Mouse (Mus musculus) limb, embryonic 15.5 days (tissue): ENCODE results near the gene Gm20388. TPM values are rescaled to one million over a fixed set of nuclear protein-coding genes. Genes with fewer than 3 reads are reported as not detected.
A peak's percentile ranks its signal among the peaks of the same experiment; 100 is the strongest.

Experiments
- ATAC-seq: fragments of 200-750 bp; cut with Nextera tagmentation; 2 replicates; pipeline ENCODE4 v1.8.0; 2017; ENCODE audit warnings: low read depth, moderate TSS enrichment; ENCODE audit not compliant: insufficient number of reproducible peaks, low FRiP score, low TSS enrichment
- H3K27ac ChIP-seq: fragments of 300-500 bp; sonication (generic); 2 replicates; pipeline ENCODE4 v1.5.1; 2015; ENCODE audit warnings: moderate library complexity, mild to moderate bottlenecking, inconsistent platforms
- H3K27me3 ChIP-seq: fragments of 300-500 bp; sonication (generic); 2 replicates; pipeline ENCODE4 v1.6.1; 2015; ENCODE audit warnings: inconsistent platforms
- H3K36me3 ChIP-seq: fragments of 300-500 bp; sonication (generic); 2 replicates; pipeline ENCODE4 v1.6.1; 2015; ENCODE audit warnings: inconsistent platforms
- H3K4me1 ChIP-seq: fragments of 300-500 bp; sonication (generic); 2 replicates; pipeline ENCODE4 v1.6.1; 2015; ENCODE audit warnings: inconsistent platforms
- H3K4me2 ChIP-seq: fragments of 300-500 bp; sonication (generic); 2 replicates; pipeline ENCODE4 v1.6.1; 2015; ENCODE audit warnings: mild to moderate bottlenecking, inconsistent platforms
- H3K4me3 ChIP-seq: fragments of 300-500 bp; sonication (generic); 2 replicates; pipeline ENCODE4 v1.5.1; 2015; ENCODE audit warnings: mild to moderate bottlenecking, inconsistent platforms
- H3K9ac ChIP-seq: fragments of 300-500 bp; sonication (generic); 2 replicates; pipeline ENCODE4 v1.6.1; 2015; ENCODE audit warnings: inconsistent platforms
- H3K9me3 ChIP-seq: fragments of 300-500 bp; sonication (generic); 2 replicates; pipeline ENCODE4 v1.6.1; 2016; ENCODE audit warnings: inconsistent platforms
- WGBS: fragments of 180-500 bp; shearing (Covaris S2); methylation state at CpG from one replicate; pipeline ENCODE4 v1.1.7; 2015; 5-methylcytosine and 5-hydroxymethylcytosine counted together
- polyA plus RNA-seq: library from polyadenylated mRNA; unstranded; fragments of >200 nt; fragmentation: Nextera tagmentation; extraction: Ambion mirVana; gene quantifications from 2 replicates; pipeline ENCODE4 v1.2.1, GENCODE M21; 2015

The Gm20388 gene
- polyA plus RNA-seq, 1 experiment from 2014 or later = 4.9 TPM

DNA sequence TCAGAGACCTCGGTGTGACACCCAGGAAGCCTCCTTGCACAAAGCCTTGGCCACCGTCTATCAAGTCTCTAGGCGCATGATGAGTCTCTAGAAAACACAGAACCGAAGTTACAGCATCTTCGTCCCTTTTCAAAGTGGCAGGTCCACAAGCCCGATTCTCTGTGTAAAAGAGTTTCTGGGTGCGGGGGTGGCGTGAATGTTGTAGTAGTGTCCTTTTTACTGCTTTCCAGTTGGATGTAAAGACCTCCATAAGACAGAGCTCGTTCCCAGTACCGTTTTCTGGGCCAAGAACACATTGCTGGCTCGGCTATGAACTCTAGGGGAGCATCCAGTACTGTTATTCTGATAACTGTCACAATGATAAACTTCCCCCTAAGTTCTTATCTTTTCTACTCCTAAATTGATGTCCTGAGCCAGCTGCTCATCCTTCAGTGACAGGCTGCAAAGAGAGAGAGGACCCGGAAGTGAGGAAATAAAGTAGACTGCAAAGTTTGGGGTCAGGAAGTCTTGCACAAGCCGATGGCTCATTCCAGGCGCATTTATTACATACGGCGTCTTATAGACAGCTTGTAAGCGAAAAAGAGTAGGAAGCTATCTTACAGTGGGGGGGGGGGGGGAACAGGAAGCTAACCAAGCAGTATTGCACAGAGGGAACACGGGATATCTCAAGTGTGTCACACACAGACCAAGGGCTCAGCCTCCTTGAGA is 1614.6 kb downstream of the Gm20388 start:
- Histone ChIP-seq H3K36me3 (no peaks in the 10 kb centered on the region), H3K9me3 (no peaks in the 10 kb centered on the region), H3K4me1 (peaks cover 17% of the 10 kb centered on the region), H3K27ac (no peak overlapping the region), H3K4me3 (no peak overlapping the region), H3K4me2 (no peak overlapping the region), H3K9ac (no peak overlapping the region), H3K27me3 (no peaks in the 10 kb centered on the region)
- WGBS = 79% methylated on average over 18 of the region's 18 CpGs
- ATAC-seq = no peak

DNA sequence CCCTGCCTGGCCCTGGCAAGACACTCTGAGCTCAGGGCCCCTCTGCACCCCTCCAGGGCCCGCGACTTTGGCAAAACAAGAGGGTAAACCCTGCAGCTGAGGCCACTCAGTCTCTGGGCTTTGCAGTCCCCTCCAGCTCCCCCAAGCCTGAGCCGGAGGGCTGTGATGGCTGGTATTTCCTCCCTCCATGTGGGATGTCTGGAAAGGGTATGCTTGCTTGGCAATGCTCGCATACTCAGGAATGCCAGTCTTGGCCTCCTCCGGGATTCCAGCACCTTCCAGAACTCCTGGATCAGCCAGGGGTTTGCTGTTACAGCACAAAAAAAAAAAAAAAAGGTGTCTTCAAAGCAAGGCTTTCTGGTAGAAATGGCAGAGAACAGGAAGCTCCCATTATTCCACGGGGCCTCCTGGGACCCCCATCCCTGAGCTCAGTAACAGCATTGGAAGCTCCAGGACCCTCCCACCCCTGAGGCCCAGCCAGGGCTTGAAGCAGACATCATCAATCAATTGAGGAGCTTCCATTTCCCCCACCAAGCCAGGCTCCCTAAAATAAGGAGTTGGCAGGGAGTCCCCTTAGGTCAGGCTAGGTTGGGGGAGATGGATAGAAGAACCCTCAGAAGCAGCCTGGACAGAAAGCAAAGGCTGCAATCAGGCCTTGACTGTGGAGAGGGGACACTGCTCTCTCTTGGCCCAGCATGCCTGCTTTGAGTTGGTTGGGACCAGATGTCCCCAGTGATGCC is 1616.3 kb downstream of the Gm20388 start:
- 38% methylated on average over 6 of the region's 6 CpGs for WGBS
- no peak overlapping the region for H3K4me3 ChIP-seq

DNA sequence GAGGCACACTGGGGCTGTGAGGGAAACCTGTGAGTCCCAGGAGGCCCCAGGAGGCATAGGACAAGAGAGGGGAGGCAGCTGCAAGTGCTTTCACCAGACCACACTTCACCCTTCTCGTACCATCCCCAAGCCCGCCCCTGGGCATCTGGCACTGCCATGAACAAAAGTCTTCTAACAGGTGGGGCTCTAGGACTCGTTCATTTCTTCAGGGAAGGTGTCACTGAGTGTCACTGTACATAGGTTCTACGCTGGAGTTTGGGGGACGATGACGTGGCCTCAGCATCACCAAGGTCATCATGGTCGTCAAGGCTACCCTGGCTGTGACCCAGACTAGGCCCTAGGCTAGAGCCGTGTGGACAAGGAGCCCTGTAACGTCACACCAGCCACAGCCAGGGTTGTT is 1617.1 kb downstream of the Gm20388 start:
- H3K4me1 ChIP-seq = peaks cover 17% of the 10 kb centered on the region
- 82% methylated on average over 9 of the region's 9 CpGs for whole genome bisulfite sequencing
- H3K9me3 ChIP-seq = no peaks in the 10 kb centered on the region
- no peak overlapping the region for H3K4me3 ChIP-seq
- H3K27ac ChIP-seq = no peak overlapping the region
- peaks cover 13% of the 10 kb centered on the region; the same call in 1 of the 2 replicates for H3K27me3 ChIP-seq
- no peaks in the 10 kb centered on the region for H3K36me3 ChIP-seq
- H3K4me2 ChIP-seq = no peak overlapping the region
- no peak for ATAC-seq
- no peak overlapping the region for H3K9ac ChIP-seq

More for the DNA sequence above, 1616.3 kb downstream of the Gm20388 start:
- no peaks in the 10 kb centered on the region for H3K36me3 ChIP-seq
- peak; percentile 68; the same call in 1 of the 2 replicates for ATAC-seq
- peaks cover 12% of the 10 kb centered on the region; the same call in 1 of the 2 replicates for H3K27me3 ChIP-seq
- no peak overlapping the region for H3K9ac ChIP-seq
- H3K27ac ChIP-seq = peak overlapping the region; percentile 74
- no peaks in the 10 kb centered on the region for H3K9me3 ChIP-seq
- H3K4me1 ChIP-seq = peaks cover 17% of the 10 kb centered on the region
- H3K4me2 ChIP-seq = no peak overlapping the region

DNA sequence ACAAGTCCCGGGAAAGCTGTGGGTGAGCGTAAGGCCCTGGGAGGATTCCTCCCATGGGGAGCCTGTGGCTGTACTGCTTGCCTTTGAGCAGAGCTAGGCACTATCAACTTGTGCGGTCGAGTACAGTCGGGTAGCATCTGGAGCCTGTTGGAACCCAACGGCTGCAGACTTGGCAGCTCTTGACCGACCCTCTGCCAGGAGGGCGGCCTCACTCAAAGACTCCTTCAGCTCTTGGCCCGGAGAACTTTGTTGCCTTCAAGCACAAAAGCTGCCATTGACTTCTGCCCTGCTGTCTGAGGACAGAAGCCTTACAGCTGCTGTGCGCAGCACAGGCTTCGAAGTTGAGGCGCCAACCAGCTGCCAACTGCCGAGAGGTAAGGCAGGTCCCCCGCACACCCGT is 1618.1 kb downstream of the Gm20388 start:
- Histone ChIP-seq H3K4me3 (no peak overlapping the region), H3K27me3 (peaks cover 13% of the 10 kb centered on the region; the same call in 1 of the 2 replicates), H3K27ac (no peak overlapping the region), H3K36me3 (no peaks in the 10 kb centered on the region), H3K4me1 (peaks cover 17% of the 10 kb centered on the region), H3K9me3 (no peaks in the 10 kb centered on the region), H3K4me2 (no peak overlapping the region), H3K9ac (no peak overlapping the region)
- 75% methylated on average over 15 of the region's 15 CpGs for WGBS
- ATAC-seq = no peak

DNA sequence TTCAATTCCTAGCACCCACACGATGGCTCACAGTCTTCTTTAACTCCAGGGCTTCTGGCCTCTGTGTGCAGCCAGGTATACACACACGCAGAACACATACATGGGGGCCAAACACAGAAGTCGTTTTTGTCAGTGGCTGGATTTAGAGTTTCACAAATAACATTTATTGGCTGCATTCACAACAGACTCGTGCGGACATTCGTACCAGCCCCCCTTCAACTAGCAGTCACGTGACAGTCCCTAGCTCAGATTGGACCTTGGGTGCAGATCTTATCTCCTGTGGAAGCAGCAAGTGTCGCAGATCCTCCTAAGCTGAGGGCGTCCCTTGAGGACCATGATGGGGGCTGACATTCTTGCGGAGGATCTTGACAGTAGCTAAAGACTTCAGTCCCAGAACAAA is 1620.0 kb downstream of the Gm20388 start:
- WGBS = 72% methylated on average over 10 of the region's 10 CpGs
- Histone ChIP-seq H3K27me3 (peaks cover 13% of the 10 kb centered on the region; the same call in 1 of the 2 replicates), H3K27ac (no peak overlapping the region), H3K36me3 (no peaks in the 10 kb centered on the region), H3K4me2 (no peak overlapping the region), H3K4me1 (peaks cover 17% of the 10 kb centered on the region), H3K9ac (no peak overlapping the region), H3K4me3 (no peak overlapping the region), H3K9me3 (no peaks in the 10 kb centered on the region)
- ATAC-seq = no peak

DNA sequence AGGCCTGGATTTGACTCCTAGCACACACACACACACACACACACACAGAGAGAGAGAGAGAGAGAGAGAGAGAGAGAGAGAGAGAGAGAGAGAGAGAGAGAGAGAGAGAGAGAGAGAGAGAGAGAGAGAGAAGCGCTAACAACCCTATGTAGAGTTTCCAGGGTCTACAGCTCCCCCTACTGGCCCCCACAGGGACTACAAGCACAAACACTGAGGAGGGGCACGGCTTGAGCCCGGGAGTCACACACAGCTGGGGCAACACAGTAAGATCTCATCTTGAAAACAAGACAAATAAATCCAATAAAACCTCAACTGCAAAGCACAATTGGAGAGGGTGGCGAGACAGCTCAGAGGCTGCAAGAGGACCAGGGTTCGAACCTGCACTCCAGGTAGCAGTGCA is 1621.7 kb downstream of the Gm20388 start:
- no peaks in the 10 kb centered on the region for H3K9me3 ChIP-seq
- no peak overlapping the region for H3K4me3 ChIP-seq
- H3K4me1 ChIP-seq = peaks cover 4% of the 10 kb centered on the region; the same call in 1 of the 2 replicates
- H3K4me2 ChIP-seq = no peak overlapping the region
- H3K27ac ChIP-seq = no peak overlapping the region
- no peak overlapping the region for H3K9ac ChIP-seq
- no peak for ATAC-seq
- 39% methylated on average over 5 of the region's 5 CpGs for WGBS
- H3K36me3 ChIP-seq = no peaks in the 10 kb centered on the region
- H3K27me3 ChIP-seq = peaks cover 13% of the 10 kb centered on the region; the same call in 1 of the 2 replicates

DNA sequence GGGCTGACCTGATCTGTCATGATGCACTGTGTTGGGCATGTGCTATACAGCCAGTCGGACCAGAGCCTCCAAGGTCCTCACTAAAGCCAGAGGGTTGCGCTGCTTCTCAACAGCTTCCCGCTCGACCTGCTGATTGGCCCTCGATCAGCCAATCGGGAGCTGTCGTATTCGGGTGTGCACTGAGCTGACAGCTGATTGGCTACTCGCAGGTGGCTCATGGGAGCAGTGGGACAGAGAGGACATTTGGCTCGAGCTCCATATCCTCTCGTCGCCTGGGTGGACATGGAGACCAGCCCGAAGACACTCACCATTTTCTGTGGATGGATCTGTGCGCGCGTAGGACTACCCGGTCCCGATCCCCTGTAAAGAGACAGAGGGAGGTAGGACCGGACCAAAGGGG is 1631.2 kb downstream of the Gm20388 start:
- peaks cover 17% of the 10 kb centered on the region for H3K27me3 ChIP-seq
- no peak overlapping the region for H3K4me2 ChIP-seq
- 75% methylated on average over 19 of the region's 19 CpGs for WGBS
- no peak overlapping the region for H3K9ac ChIP-seq
- H3K4me1 ChIP-seq = no peaks in the 10 kb centered on the region; the same call in 1 of the 2 replicates
- no peaks in the 10 kb centered on the region for H3K36me3 ChIP-seq
- ATAC-seq = no peak
- H3K9me3 ChIP-seq = no peaks in the 10 kb centered on the region
- H3K4me3 ChIP-seq = no peak overlapping the region
- H3K27ac ChIP-seq = no peak overlapping the region

DNA sequence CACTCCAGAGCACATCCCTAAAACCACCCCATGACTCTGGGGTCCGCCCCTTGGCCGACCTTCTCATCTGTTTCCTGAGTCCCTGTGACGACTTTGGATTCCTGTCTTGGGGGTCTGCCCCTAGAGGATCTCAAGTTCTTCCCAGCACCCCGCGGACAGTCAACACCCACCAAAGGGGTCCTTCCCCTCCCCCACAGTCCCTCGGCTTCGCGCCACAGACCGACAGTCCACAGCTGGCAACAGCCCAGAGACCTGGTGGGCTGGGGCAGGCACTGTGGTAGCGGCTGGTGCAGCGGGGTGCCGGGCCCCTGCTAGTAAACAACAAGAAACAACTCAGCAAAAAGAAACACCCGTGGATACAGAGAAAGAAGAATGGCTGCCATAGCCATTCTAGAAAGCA is 1632.3 kb downstream of the Gm20388 start:
- WGBS = 66% methylated on average over 13 of the region's 13 CpGs
- no peaks in the 10 kb centered on the region for H3K9me3 ChIP-seq
- H3K36me3 ChIP-seq = no peaks in the 10 kb centered on the region
- peaks cover 17% of the 10 kb centered on the region for H3K27me3 ChIP-seq
- no peak overlapping the region for H3K27ac ChIP-seq
- H3K4me3 ChIP-seq = no peak overlapping the region
- no peak for ATAC-seq
- H3K9ac ChIP-seq = no peak overlapping the region
- H3K4me2 ChIP-seq = no peak overlapping the region
- peaks cover 3% of the 10 kb centered on the region for H3K4me1 ChIP-seq

DNA sequence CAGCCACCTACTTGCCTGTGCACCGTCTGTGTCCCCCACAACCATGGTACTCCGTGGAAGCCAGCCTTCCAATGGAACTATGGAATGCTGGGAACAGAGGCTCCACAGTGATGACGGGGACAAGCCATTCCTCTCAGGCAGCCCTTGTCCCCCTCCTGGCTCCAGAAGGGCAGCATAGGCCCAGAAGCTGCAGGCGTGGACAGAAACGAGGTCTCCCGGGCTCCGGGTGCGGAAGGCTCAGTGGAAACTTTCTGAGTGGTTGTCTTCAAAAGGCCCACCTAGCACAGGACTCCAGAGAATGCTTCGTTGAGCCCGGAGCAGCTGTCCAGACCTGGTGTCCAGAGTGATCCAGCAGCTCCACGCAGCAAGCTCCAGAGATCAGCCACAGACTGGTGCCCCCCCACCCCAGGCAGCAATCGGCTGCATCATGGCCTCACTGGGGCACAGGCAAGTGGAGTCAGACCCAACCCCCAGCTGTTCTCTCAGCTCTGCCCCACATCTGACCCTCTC is 1633.7 kb downstream of the Gm20388 start, which contains the start of gene 1700018B08Rik:
1700018B08Rik (minus strand) TSS at position 45 of the 510 bp plus-strand sequence.
- Histone ChIP-seq H3K27ac (no peak within 1 kb of the TSS), H3K4me3 (no peak within 1 kb of the TSS), H3K9me3 (no peaks in the 10 kb centered on the region), H3K36me3 (peaks cover 7% of the 10 kb centered on the region), H3K4me1 (peaks cover 3% of the 10 kb centered on the region), H3K9ac (no peak within 1 kb of the TSS), H3K27me3 (peaks cover 14% of the 10 kb centered on the region), H3K4me2 (no peak within 1 kb of the TSS)
- ATAC-seq = no peak
- 82% methylated on average over 12 of the region's 12 CpGs for WGBS

DNA sequence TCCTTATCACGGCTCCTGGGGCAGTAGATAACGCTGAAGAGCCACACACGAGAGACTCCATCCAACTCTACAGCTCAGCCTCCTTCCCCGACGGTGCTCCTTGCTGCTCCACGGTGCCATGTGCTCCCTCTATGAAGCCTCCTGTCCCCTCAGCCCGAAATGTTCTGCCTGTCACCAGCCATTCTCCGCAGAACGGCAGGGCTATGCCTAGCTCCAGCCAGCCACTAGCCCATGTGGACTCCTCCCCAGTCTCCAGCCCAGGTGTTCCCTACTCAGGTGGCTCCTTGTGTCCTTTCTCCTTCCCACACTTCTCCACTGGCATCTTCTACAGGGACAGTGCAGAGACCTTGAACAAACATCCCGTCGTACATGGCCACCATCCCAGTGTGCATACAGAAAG is 1634.3 kb downstream of the Gm20388 start:
- ATAC-seq = no peak
- 75% methylated on average over 11 of the region's 11 CpGs for WGBS
- no peak overlapping the region for H3K9ac ChIP-seq

DNA sequence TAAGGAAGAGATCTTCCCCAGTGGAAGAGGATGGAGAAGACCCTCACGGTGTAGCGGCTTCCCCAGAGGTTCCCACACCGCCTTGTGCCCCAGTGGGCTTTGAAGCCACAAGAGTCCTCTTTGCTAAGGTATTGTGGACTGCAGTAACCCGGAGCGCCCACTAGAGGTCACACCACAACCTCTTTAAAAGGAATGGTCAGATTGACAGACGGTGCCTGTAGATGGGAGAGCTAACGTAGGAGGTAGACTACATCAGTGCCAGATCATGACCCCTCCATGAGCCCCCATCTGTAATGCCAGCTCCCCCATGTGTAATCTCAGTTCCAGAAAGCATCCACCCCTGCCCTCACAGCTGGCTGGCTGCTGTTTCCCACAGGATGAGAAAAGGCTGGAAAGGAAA is 1636.5 kb downstream of the Gm20388 start:
- H3K36me3 ChIP-seq = peaks cover 32% of the 10 kb centered on the region
- no peak overlapping the region for H3K4me3 ChIP-seq
- H3K27me3 ChIP-seq = no peaks in the 10 kb centered on the region; the same call in 1 of the 2 replicates
- no peak for ATAC-seq
- no peaks in the 10 kb centered on the region for H3K9me3 ChIP-seq
- WGBS = 4% methylated on average over 7 of the region's 7 CpGs
- peaks cover 3% of the 10 kb centered on the region for H3K4me1 ChIP-seq
- H3K27ac ChIP-seq = no peak overlapping the region
- no peak overlapping the region for H3K4me2 ChIP-seq
- no peak overlapping the region for H3K9ac ChIP-seq

More for the DNA sequence above, 1634.3 kb downstream of the Gm20388 start:
- Histone ChIP-seq H3K27me3 (peaks cover 8% of the 10 kb centered on the region), H3K9me3 (no peaks in the 10 kb centered on the region), H3K36me3 (peaks cover 13% of the 10 kb centered on the region), H3K27ac (no peak overlapping the region), H3K4me1 (peaks cover 3% of the 10 kb centered on the region), H3K4me3 (no peak overlapping the region), H3K4me2 (no peak overlapping the region)

DNA sequence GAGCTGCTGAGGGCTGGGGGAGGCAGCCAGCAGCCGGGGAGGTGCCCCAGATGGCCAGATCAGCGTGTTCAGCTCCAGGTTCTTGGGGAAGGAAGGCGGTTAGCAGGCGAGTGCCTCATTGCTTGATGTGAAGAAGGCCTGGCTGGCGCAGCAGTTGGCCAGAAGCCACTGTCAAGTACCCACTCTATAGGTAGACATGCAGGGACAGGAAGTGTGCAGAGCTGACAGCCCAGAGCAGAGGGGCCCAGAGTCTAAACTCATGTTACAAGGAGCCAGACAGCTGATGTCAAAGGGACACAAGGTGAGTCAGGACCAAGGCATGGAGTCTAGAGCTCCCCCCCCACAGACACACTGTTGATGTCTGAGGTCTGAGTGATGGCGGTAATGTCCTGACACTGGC is 1639.4 kb downstream of the Gm20388 start:
- no peak overlapping the region for H3K27ac ChIP-seq
- WGBS = 92% methylated on average over 6 of the region's 6 CpGs
- no peak for ATAC-seq
- H3K36me3 ChIP-seq = peaks cover 60% of the 10 kb centered on the region
- H3K27me3 ChIP-seq = no peaks in the 10 kb centered on the region; the same call in 1 of the 2 replicates
- no peaks in the 10 kb centered on the region for H3K9me3 ChIP-seq
- no peak overlapping the region for H3K4me2 ChIP-seq
- no peak overlapping the region for H3K4me3 ChIP-seq
- H3K9ac ChIP-seq = no peak overlapping the region
- H3K4me1 ChIP-seq = peaks cover 3% of the 10 kb centered on the region; the same call in 1 of the 2 replicates
